Mouse (Mus musculus) liver, adult 2 months (tissue): ENCODE measurements around the gene Cabin1. TPM values are rescaled to one million over a fixed set of nuclear protein-coding genes. Genes with fewer than 3 reads are reported as not detected.
A peak's percentile ranks its signal among the peaks of the same experiment; 100 is the strongest.

Experiments used
- DNase-seq: peaks from one replicate; pipeline ENCODE4 v3.0.0-alpha.2; 2011; ENCODE audit warnings: low read depth, low spot score; ENCODE audit errors: extremely low read depth
- H3K27ac ChIP-seq: fragments of 200-500 bp; replicated peaks from 2 replicates; pipeline ENCODE4 v1.5.1; 2012; ENCODE audit warnings: low read depth, mild to moderate bottlenecking, control low read depth, inconsistent platforms, low read length; ENCODE audit not compliant: insufficient read depth
- H3K27me3 ChIP-seq: fragments of 200-500 bp; 2 replicates; pipeline ENCODE4 v1.6.1; 2012; ENCODE audit warnings: mild to moderate bottlenecking, moderate library complexity, low read length, inconsistent platforms; ENCODE audit not compliant: control insufficient read depth, insufficient read depth
- H3K36me3 ChIP-seq: fragments of 200-500 bp; 2 replicates; pipeline ENCODE4 v1.6.1; 2012; ENCODE audit warnings: low read length, inconsistent platforms; ENCODE audit not compliant: control insufficient read depth, insufficient read depth
- H3K4me1 ChIP-seq: fragments of 200-500 bp; 2 replicates; pipeline ENCODE4 v1.6.1; 2011; ENCODE audit warnings: low read length; ENCODE audit not compliant: control insufficient read depth, insufficient read depth
- H3K4me3 ChIP-seq: fragments of 200-500 bp; 2 replicates; pipeline ENCODE4 v1.5.1; 2011; ENCODE audit warnings: low read depth, mild to moderate bottlenecking, control low read depth, low read length, moderate library complexity; ENCODE audit not compliant: insufficient read depth
- H3K79me2 ChIP-seq: fragments of 200-500 bp; 2 replicates; pipeline ENCODE4 v1.6.1; 2012; ENCODE audit warnings: inconsistent platforms, mild to moderate bottlenecking, low read length, moderate library complexity; ENCODE audit not compliant: control insufficient read depth, insufficient read depth
- H3K9ac ChIP-seq: fragments of 200-500 bp; 2 replicates; pipeline ENCODE4 v1.6.1; 2012; ENCODE audit warnings: low read depth, mild to moderate bottlenecking, control low read depth, inconsistent platforms, low read length
- CTCF ChIP-seq: fragments of 200-500 bp; IDR thresholded peaks from 2 replicates; pipeline ENCODE4 v1.5.1; 2011; ENCODE audit warnings: low read depth, low read length, control low read depth
- POLR2A ChIP-seq: fragments of 200-500 bp; IDR thresholded peaks from 2 replicates; pipeline ENCODE4 v1.6.1; 2011; ENCODE audit warnings: low read length, control low read depth; ENCODE audit not compliant: insufficient read depth; ENCODE audit errors: extremely low read depth
- WGBS: fragments of 180-500 bp; shearing (Covaris S2); methylation state at CpG from one replicate; pipeline ENCODE4 v1.1.7; 2018; 5-methylcytosine and 5-hydroxymethylcytosine counted together
- polyA plus RNA-seq: library from polyadenylated mRNA; depleted of rRNA; stranded (reverse); fragments of >200 nt; gene quantifications from 2 replicates; pipeline ENCODE4 v1.2.3, GENCODE M21; 2012
- total RNA-seq: library from RNA; depleted of rRNA; stranded (reverse); fragments of >200 nt; gene quantifications from 2 replicates; pipeline ENCODE4 v1.2.3, GENCODE M21; 2014

The Cabin1 gene
- total and polyA plus RNA-seq, 2 experiments: 7.7 to 7.8 TPM

DNA sequence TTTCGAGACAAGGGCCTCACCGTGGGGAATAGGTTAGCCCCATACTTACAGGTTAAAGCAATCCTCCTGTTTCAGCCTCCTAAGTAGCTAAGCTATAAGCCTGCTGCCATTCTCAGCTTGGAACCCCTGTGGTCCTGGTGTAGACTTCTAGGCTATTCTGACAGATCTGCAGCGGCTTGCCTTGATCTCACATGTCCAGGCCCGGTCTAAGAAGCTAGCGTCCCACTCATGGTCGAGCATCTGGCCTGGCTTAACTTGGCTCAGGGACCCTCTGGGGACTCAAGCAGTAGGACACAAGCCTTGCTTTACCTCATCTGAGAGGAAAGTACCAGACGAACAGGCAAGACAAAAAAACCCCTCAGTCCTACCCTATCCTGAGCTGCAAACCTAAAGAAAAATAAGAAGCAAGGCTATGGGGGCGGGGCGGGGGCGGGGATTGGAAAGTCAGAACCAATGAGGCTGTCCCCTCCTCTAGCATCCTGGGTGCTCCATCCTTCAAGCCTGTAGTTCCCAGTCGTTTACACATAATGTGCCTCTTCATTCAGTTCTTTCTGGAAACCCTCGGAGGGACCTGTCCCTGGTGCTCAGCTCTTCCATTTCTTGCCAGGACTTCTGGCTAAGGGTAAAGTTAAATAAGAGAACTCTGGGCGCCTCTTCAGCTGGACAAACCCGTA, 129.0 kb downstream of the Cabin1 start:
- no peaks in the 10 kb centered on the region for H3K79me2 ChIP-seq
- DNase-seq: no peak
- no peak for TF ChIP-seq POLR2A
- TF ChIP-seq CTCF: no peak

DNA sequence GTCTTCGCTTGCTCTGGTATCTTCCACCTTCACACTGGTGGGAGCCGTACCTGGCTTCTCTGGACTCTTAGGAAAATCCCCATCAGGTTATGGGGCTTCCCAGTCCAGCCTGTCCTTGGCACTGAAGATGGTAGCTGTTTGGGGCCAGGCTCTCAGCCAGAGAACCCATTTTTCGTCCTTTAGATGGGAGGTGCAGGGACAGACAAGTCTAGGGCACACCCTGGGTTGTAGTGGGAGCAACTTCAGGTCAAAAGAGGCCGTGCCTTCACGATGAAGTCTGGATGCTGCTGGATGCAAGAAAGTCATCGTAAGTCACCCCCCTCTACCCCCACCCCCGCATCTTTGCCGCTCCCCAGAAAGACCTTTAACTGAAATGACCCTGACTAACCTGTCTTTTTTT, 129.5 kb downstream of the Cabin1 start:
- Histone ChIP-seq H3K27me3 (no peaks in the 10 kb centered on the region), H3K9ac (no peak overlapping the region), H3K4me3 (no peak overlapping the region), H3K27ac (no peak overlapping the region), H3K79me2 (no peaks in the 10 kb centered on the region), H3K4me1 (no peaks in the 10 kb centered on the region), H3K36me3 (no peaks in the 10 kb centered on the region)
- WGBS: 94% methylated on average over 8 of the region's 8 CpGs
- no peak for TF ChIP-seq CTCF
- TF ChIP-seq POLR2A: no peak
- no peak for DNase-seq

More for the DNA sequence above, 129.0 kb downstream of the Cabin1 start:
- 68% methylated on average over 14 of the region's 14 CpGs for WGBS
- Histone ChIP-seq H3K36me3 (no peaks in the 10 kb centered on the region), H3K4me1 (no peaks in the 10 kb centered on the region), H3K27ac (no peak overlapping the region), H3K9ac (no peak overlapping the region), H3K4me3 (no peak overlapping the region), H3K27me3 (no peaks in the 10 kb centered on the region)

DNA sequence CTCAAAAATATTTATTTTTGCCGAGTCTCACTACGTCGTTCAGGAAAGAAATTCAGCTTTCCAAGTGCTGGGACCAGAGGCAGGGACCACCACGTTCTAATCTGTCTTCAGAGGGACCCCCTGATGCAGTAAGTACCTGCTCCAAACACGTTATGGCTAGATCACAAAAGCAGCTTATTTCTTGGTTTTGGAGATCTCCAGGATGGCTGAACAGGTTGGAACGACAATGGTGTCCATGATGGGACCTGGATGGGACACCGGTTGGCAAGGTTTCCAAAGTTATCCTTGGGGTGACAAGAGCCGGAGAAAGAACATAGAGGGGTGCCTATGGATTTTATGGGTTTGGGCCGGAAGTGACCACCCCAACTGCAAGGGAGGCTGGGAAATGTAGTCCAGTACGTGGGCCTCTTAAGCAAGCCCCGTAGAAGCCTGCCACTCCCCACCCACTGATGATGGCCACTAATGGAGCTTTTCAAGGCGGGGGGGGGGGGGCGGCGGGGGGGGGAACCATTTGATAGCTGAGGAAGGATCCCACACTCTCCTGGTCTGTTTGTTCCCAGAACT, 130.5 kb downstream of the Cabin1 start:
- DNase-seq: no peak
- H3K27ac ChIP-seq: no peak overlapping the region

DNA sequence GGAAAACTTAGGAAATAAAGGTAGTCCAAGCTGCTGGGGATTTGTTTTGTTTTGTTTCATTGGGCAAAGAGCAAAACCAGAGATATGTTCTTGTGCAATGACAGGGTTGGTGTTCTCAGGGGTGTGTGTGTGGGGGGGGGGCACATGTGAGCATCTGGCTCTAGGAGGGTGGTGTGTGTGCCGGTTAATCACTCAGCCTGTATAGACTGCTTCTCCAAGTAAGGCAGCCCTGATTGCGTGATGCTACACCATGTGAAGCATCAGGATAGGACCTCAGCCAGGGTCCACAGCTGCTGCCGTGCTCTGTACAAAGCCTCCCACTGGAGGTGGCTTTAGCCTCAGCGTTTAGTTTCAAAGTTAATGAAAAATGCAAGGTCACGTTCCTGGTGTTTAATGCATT, 131.1 kb downstream of the Cabin1 start:
- no peaks in the 10 kb centered on the region for H3K36me3 ChIP-seq
- H3K4me1 ChIP-seq: no peaks in the 10 kb centered on the region
- H3K27me3 ChIP-seq: no peaks in the 10 kb centered on the region
- TF ChIP-seq POLR2A (no peak), CTCF (no peak)
- no peaks in the 10 kb centered on the region for H3K79me2 ChIP-seq
- no peak for DNase-seq
- no peak overlapping the region for H3K4me3 ChIP-seq
- H3K27ac ChIP-seq: no peak overlapping the region
- 72% methylated on average over 5 of the region's 5 CpGs for WGBS
- no peak overlapping the region for H3K9ac ChIP-seq

More for the DNA sequence above, 130.5 kb downstream of the Cabin1 start:
- no peaks in the 10 kb centered on the region for H3K79me2 ChIP-seq
- H3K4me1 ChIP-seq: no peaks in the 10 kb centered on the region
- no peak overlapping the region for H3K9ac ChIP-seq
- no peaks in the 10 kb centered on the region for H3K36me3 ChIP-seq
- no peak overlapping the region for H3K4me3 ChIP-seq
- TF ChIP-seq CTCF (no peak), POLR2A (no peak)
- no peaks in the 10 kb centered on the region for H3K27me3 ChIP-seq
- 75% methylated on average over 14 of the region's 14 CpGs for WGBS

DNA sequence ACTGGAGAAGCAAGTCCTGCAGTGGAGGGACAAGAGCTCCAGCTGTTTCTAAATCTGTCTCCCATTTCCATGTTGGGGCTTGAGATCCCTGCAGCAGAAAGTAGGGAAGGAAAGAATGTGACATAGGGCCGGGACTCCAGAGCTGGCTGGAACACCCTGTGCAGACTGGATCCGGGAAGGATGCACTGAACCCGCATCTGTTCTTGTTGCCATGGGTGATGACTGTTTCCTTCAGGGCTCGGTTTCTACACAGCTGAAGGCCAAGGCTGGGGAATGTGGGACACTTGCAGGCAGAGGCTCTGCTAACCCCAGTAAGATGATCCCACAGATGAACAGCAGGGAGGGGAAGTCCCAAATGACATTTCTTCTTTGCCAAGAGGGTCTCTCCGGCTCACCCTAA, 131.5 kb downstream of the Cabin1 start:
- no peaks in the 10 kb centered on the region for H3K79me2 ChIP-seq
- no peaks in the 10 kb centered on the region for H3K27me3 ChIP-seq
- no peak overlapping the region for H3K4me3 ChIP-seq
- no peak overlapping the region for H3K9ac ChIP-seq
- no peaks in the 10 kb centered on the region for H3K4me1 ChIP-seq
- H3K36me3 ChIP-seq: no peaks in the 10 kb centered on the region
- peak; percentile 20 for DNase-seq
- H3K27ac ChIP-seq: no peak overlapping the region
- WGBS: 68% methylated on average over 5 of the region's 5 CpGs
- TF ChIP-seq POLR2A (no peak), CTCF (no peak)

DNA sequence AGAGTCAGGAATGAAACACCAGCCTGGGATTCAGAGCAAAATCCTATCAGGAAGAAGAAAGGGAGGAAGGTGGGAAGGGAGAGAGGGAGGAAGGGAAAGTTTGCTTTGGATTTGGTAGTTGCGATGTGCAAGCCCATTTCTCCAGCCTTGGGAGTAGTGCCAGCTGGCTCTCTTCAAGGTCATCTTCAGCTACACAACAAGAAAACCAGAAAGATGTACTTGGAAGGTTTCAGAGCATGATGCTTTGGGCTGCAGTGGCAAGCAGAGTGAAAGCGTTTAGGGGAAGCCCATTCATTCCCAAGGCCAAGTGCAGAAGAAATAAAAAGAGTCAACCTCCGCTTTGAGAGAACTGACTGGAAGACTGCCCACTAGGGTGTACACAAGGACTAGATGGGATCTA, 136.7 kb downstream of the Cabin1 start:
- 66% methylated on average over 3 of the region's 3 CpGs for WGBS
- peak; percentile 23 for DNase-seq
- Histone ChIP-seq H3K9ac (no peak overlapping the region), H3K36me3 (no peaks in the 10 kb centered on the region), H3K4me3 (no peak overlapping the region), H3K27me3 (no peaks in the 10 kb centered on the region), H3K27ac (no peak overlapping the region), H3K79me2 (no peaks in the 10 kb centered on the region), H3K4me1 (no peaks in the 10 kb centered on the region; the same call in 1 of the 2 replicates)
- TF ChIP-seq POLR2A (no peak), CTCF (no peak)
